Mouse (Mus musculus): Measurements from ENCODE around the gene Adgrd1.

DNA sequence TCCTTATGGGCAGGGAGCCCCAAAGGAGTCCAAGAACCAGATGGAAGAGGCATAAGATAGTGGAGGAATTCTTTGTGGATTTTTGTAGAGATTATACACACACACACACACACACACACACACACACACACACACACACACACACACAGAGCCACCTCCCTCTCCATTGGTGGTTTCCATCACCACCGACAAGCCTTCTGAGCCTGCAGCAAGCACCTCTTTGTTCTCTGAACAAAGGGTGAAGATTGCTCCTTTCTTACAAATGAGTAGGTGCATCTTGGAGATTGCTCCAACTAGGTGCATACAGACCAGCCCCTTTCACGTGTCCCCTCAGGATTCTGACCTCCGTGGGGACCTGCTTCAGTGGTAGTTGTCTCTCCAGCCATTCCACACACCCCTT, 79.4 kb downstream of the Adgrd1 start:
- TF ChIP-seq FLI1 (IDR thresholded peaks at IDR 0.05; ENCODE audit: low read length) (no peak), GATA1 (IDR thresholded peaks at IDR 0.05; ENCODE audit: borderline replicate concordance, low read length) (no peak)

Data from megakaryocyte, embryonic 14.5 days (primary cell).